Mouse (Mus musculus): ENCODE data around the gene Unkl.

Unkl gene

DNA sequence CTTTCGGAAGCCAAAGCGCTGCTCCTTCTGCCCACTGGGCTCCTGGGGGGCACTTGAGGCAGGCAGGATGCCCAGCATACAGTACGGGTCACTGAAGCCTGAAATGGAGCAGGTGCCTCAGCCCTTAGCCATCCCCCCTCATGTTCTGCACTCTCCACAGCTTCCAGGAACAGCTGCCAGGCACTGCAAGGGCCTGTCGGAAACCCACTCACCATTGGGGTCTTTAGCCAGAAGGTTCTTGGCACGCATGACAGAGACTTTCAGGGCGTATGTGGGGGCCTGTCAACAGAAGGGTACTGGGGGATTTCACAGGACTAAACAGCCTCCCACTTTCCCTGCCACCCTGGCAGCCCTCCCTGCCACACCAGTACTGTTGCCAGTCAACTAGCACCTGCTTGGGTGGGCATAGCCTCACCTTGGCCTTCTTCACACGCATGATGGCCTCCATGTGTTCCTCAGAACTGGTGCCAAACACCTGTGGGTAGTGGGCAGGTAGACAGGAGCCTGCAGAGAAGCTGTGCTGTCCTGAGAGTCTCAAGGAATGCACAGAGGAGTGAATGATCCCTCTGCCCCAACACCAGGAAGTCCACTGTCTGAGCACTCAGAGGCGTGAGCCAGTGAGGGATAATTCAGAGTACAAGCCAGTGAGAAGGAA lies 62.1 kb downstream of the Unkl start:
- no peak for ATAC-seq (ENCODE audit: insufficient number of reproducible peaks, low FRiP score, low TSS enrichment)

DNA sequence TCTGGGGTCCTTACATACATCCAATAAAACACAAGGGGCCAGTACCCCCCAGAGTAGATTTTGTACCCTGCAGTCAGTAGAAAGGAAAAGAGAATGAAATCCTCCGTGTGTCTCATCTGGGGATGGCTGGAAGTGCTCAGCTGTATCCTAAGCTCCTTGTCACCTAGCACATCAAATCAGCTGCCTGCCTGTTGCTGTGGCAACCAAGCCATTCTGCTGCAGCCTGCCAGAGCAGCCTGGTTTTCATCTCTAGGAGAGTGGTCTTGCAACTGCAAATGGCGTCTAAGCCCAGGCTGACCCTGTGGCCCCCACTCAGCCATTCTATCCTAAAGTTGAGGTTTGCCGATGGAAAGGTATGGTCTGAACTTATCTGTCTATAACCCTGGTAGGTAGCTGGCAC lies 64.4 kb downstream of the Unkl start:
- no peak for ATAC-seq (ENCODE audit: insufficient number of reproducible peaks, low FRiP score, low TSS enrichment)

DNA sequence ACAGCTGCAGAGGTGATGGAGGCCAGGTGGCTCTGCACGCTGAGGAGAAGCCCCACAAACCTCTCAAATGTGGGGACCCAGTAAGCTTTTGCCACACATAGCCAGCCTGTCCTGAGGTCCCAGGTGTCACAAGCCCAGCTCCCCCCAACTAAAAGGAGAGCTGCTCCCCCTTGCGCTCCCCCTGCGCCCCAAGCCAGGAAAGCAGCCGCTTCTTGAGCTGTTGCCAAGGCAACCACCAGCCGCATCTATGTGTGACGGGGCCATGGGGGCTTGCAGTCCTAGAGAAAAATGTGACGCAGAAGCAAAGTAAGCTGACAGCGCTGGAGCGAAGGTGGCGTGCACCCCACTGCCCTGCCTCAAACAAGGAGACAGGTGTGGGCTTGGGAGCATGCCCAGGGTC lies 65.6 kb downstream of the Unkl start:
- no peak for ATAC-seq (ENCODE audit: insufficient number of reproducible peaks, low FRiP score, low TSS enrichment)

DNA sequence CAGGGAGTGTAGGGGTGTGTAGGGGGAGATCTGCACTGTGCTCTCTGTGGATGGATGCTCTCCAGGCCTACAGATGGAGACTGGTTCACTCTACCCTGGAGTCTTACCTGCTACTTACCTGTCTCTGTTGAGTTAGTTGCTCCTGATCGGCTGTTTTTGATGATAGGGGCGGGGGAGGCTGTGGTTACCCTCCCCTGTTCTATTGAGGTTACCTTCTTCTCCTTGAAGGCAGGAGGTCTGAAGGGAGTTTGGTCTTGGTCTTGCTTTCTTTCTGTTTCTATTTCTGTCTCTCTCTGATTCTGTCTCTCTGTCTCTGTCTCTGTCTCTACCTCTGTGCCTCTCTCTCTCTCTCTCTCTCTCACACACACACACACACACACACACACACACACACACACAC lies 66.9 kb downstream of the Unkl start:
- no peak for ATAC-seq (ENCODE audit: insufficient number of reproducible peaks, low FRiP score, low TSS enrichment)

DNA sequence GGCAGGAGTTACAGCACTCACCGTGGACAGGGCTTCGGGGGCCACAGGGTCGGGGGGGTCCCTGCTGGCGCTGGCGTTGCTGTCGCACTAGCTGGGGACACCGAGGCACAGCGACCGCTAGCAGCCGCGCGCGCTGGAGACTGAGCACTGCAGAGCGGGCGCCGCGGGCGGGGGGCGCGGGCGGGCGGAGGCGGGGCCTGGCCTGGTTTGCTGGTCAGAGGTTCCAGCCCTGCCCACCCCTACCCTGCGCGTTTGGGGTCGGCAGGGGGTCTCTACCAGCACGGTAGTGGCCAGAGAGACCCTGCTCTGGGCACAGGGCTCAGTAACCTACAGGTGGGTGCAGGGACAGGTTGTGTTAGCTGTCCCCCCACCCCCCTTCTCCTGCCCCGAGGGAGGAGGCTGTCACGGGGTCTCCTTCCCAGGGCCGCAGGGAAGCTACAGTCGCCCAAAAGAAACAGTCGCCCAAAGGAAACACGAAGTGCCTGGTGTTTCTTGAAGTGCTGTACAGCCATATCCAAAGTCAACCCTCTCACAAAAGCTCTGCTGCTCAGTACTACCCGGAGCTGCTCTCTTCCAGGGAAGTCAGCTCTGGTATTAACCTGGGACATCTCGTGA lies 68.0 kb downstream of the Unkl start, which contains the start of gene Baiap3:
TSS of gene Baiap3 (minus strand) at position 225 of the 615 bp plus-strand sequence.
- no peak for ATAC-seq (ENCODE audit: insufficient number of reproducible peaks, low FRiP score, low TSS enrichment)

DNA sequence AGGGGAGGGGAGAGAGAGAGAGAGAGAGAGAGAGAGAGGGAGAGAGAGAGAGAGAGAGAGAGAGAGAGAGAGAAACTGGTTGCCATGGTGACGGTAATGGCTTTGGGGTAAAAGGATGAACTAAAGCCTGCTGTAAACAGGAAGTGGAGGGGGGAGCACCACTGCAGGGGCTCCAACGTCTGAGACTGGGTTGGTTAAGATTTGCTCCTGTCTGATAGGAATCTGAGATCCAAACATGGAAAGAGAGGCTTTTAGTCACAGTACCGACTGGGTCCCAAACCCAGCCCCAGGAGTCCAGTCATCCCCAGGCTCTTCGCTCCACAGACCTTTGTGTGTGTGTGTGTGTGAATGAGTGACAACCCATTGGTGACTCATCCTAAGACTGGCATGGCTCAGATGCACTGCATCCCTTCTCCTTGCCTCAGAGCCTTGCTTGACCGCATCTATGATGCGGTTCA lies 69.6 kb downstream of the Unkl start:
- no peak for ATAC-seq (ENCODE audit: insufficient number of reproducible peaks, low FRiP score, low TSS enrichment)

DNA sequence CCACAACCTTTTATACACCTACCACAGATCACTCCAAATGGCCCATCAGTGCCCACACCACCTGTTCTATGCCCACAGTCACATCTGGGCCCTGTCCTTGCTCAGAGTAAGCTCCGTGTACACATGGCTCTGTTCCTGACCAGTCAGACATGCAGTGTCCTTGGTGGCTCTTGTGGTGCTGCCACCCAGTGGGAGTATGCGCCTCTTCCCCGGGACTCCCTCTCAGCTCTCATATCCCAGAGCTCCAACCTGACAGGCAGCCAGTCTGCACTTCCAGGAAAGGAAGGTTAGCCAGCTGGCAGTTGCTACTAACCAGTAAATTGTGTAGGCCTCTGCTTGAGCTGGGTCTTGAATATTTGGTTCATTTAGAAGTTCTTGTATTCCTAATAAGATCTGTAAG lies 76.3 kb downstream of the Unkl start:
- no peak for ATAC-seq (ENCODE audit: insufficient number of reproducible peaks, low FRiP score, low TSS enrichment)

DNA sequence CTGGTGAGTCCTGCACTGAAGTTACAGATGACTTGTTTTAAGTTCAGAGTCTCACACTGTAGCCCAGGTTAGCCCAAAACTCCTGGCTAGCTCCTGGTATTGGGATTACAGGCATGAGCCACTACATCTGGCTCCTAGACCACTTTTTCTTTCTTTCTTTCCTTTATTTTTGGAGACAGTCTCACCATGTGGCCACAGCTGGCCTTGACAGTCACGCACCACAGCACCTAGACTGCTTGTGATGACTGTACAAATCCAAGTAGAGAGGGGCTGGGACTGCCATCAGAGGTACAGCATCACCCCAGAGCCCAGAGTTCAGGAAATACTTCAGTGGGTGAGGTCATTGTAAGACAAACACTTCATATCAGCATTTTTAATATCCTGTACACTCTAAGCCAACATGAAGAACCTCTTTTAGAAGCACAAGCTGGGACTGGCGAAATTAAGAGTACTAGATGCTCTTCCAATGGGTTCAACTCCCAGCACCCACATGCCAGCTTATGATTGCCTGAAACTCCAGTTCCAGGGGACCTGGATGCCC lies 82.7 kb downstream of the Unkl start:
- ATAC-seq (ENCODE audit: insufficient number of reproducible peaks, low FRiP score, low TSS enrichment) = no peak

DNA sequence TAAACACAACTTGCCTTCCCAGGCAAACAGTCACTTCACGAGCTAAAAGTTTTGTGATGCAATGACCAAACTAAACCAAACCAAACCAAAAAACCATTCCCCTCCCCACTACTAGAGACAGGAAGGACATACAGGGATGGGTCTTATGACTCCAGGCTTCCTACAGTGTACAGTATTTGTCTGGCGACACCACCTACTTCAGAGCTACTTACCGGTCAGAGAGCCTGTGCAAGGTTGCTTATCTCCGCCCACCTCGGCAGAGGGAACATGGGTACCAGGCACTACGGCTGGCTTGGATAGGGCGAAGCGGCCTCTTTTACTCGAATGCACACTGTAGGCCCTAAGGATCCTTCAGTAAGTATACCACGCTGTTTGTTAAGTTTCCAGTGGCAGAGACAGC lies 84.1 kb downstream of the Unkl start:
- no peak for ATAC-seq (ENCODE audit: insufficient number of reproducible peaks, low FRiP score, low TSS enrichment)

DNA sequence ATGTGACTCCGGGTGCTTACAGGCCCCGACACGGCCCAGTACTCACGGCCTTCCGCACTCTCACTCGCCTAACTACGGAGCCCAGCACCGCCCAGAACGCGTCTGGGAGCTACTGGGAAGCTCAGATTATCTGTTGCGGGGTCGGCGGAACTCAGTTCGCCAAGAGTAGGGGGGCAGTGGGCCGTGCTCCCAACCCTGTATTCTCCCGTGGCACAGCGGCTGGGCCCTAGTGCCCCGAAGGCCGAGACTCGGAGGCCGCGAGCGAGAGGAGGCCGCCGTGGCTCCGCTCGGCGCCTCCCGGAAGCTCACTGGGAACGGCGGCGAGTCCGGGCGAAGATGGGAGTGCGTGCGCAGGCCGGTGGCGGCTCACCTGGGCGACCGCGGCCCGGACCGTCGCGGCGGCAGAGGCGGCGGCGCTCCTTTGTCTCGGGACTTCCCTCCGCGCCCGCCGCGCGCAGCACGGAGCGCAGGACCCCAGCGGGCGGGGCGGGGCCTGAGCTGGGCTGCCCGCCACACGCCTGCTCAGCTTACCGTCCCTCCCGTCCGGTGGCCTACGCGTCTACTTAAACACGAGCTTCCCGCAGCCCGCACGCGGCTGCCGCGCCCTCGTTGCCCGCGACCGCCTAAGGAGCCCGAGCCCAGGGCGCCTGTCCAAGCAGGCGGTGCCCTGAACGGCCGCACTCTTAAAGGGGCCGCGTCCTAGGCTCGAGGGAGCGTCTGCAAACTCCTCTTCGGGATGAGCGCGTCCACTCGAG lies 84.9 kb downstream of the Unkl start:
- peak; percentile 81 for ATAC-seq (ENCODE audit: insufficient number of reproducible peaks, low FRiP score, low TSS enrichment)

DNA sequence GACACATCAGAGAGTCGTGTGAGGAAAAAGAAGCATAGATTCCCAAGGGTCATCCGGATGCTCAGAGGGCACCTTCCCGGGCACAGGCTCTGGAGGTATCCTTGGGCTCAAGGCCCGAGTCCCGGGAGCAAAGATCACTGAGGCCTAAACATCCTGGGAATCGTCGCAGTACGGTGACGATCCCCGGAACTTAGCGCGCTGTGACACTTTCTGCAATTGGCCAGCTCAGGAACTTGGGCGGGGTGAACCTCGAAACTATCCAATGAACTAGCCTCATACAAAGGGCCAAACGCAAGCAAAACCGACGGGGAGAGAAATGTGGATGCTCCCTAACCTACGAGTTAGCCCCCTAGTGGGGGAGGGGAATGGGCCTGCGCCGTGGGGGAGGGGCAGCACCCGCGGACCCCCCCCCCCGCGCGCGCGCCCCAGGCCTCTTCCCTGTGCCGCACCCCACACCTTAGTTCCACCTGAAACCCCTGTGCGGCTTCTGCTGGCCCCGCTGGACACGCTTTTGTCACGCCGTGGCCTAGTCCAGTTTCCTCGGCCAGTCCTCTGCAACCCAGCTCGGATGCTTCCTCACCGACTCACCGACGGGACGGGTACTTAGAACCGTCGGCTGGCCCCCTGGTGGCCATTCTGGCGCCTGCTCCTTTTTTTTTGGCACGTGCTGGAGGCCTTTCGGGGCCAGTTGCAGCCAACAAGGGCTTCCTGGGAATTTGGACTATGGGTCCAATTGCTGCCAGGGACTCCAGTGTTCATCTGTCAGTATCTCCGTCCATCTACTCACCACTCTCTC lies 85.7 kb downstream of the Unkl start:
- ATAC-seq (ENCODE audit: insufficient number of reproducible peaks, low FRiP score, low TSS enrichment) = peak; percentile 79

DNA sequence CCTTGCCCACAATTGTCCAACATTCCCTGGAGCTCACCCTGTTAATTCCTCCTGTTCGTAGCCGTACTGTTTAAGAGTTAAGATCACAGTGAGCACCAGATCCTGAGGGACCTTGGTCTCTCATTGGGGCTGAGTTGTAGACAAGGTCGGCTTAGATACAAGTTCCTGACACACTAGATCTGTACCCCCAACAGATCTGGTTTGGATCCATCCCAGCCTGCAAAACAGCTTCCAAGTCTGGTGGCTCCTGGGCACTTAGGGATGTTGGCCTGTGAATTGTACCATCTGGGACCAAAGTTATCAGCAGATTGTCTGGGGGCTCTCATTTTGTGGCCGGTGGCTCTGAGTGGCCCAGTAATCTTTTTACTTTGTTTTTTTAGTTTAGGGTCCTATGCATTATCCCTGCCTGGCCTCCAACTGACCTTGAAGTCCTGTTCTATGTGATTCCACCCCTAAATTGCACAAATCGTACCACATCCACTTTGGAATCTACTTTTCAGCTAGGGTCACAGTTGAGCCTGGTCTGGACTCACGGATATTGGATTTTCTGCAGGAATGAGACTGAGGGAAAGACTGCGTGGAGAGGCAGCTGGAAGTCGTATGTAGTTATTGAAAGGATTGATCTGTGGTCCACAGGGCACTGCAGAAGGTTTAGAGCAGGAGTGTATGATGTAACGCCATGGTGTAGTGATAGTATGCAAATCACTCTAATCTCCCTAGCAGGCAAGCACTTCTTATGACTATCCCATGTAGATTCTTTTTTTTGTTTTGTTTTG lies 86.6 kb downstream of the Unkl start, which contains the start of gene Ube2i:
TSS of gene Ube2i (minus strand) at position 52 of the 776 bp plus-strand sequence.
- no peak for ATAC-seq (ENCODE audit: insufficient number of reproducible peaks, low FRiP score, low TSS enrichment)

DNA sequence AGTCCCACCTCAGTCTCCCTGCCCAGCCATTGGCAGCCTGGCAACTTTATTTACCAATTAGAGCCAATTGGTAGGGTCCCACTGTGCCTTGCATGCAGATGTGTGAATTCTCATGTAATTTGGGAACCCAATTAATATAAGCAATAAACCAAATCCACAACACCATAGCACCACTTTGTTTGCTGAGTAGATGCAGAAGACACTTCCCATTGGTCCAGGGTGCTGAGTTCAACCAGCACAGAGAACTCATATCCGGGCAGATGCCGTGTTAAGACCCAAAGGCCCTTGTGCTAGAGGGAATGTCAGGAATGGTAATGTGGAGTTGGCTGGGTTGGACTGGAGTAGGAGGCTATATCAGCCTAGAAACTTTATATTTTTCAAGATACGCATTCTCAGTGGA lies 87.6 kb downstream of the Unkl start:
- no peak for ATAC-seq (ENCODE audit: insufficient number of reproducible peaks, low FRiP score, low TSS enrichment)

DNA sequence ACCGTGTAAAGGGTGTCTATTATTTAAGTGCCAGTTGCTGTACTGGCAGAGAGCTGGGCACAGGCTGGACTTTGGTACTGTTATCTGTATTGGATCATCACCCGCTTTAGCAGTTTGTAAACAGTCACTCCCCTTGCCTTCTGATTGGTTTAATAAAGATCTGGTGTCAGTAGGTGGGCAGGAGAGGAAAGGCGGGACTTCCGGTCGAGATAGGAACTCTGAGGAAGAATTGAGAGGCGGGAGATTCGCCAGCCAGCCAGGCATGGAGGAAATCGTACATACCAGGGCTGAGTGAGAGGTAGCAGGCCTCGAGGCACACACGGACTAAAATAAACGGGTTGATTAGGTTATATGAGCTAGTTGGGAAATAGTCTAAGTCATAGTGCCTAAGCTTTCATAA lies 93.9 kb downstream of the Unkl start:
- ATAC-seq (ENCODE audit: insufficient number of reproducible peaks, low FRiP score, low TSS enrichment) = no peak
